Mouse (Mus musculus) CH12.LX (cell line): Measurements from ENCODE around the gene Ahnak. TPM values are rescaled to one million over a fixed set of nuclear protein-coding genes. Genes with fewer than 3 reads are reported as not detected.

Experiments used
- DNase-seq: peaks from one replicate; pipeline ENCODE4 v3.0.0-alpha.2; 2013; ENCODE audit errors: extremely low read depth
- H3K27ac ChIP-seq: 2 replicates; pipeline ENCODE4 v1.5.1; 2012; ENCODE audit warnings: low read depth, mild to moderate bottlenecking, control low read depth, moderate library complexity; ENCODE audit not compliant: insufficient read depth
- H3K27me3 ChIP-seq: replicated peaks from 2 replicates; pipeline ENCODE3; 2012; ENCODE audit warnings: inconsistent platforms
- H3K36me3 ChIP-seq, 2 experiments: replicated peaks in 1 of 2; 2 replicates each; pipeline versions ENCODE3 to v1.6.1; 2012; ENCODE audit warnings: inconsistent platforms in 1 of 2, low read length in 1 of 2, mild to moderate bottlenecking in 1 of 2, mixed read lengths in 1 of 2, moderate library complexity in 1 of 2; ENCODE audit not compliant: control insufficient read depth in 1 of 2, insufficient read depth in 1 of 2
- H3K4me1 ChIP-seq, 2 experiments: 2 replicates each; pipeline ENCODE4 v1.6.1; 2012; ENCODE audit warnings: inconsistent platforms in 1 of 2, moderate library complexity in 1 of 2; ENCODE audit not compliant: insufficient read depth in 2 of 2, control insufficient read depth in 1 of 2
- H3K4me2 ChIP-seq: 2 replicates; pipeline ENCODE4 v1.6.1; 2012; ENCODE audit warnings: low read depth, mild to moderate bottlenecking, control low read depth; ENCODE audit not compliant: poor library complexity, insufficient read depth, severe bottlenecking
- H3K4me3 ChIP-seq, 3 experiments: fragments of 150-350 bp in 1 of 3; sonication (generic) in 1 of 3; replicated peaks in 1 of 3; 2 replicates each; pipeline versions ENCODE3 to v1.5.1; 2011 to 2012; ENCODE audit warnings: low read depth in 2 of 3, low read length in 2 of 3, mild to moderate bottlenecking in 2 of 3, moderate library complexity in 2 of 3, control low read depth in 1 of 3, improper control_type of control experiment in 1 of 3, inconsistent platforms in 1 of 3, mixed read lengths in 1 of 3; ENCODE audit not compliant: poor library complexity in 1 of 3
- H3K79me2 ChIP-seq: replicated peaks from 2 replicates; pipeline ENCODE4 v1.6.1; 2012; ENCODE audit warnings: mild to moderate bottlenecking, moderate library complexity; ENCODE audit not compliant: control insufficient read depth, poor library complexity, insufficient read depth, severe bottlenecking; ENCODE audit errors: extremely low read depth
- H3K9ac ChIP-seq: 2 replicates; pipeline ENCODE4 v1.6.1; 2012; ENCODE audit warnings: low read depth, mild to moderate bottlenecking, control low read depth, moderate library complexity; ENCODE audit not compliant: insufficient read depth
- H3K9me3 ChIP-seq: replicated peaks from 2 replicates; pipeline ENCODE3; 2012; ENCODE audit warnings: low read length, inconsistent platforms, mixed read lengths
- CHD2 ChIP-seq: IDR thresholded peaks from 2 replicates; pipeline ENCODE4 v1.6.1; 2011; ENCODE audit warnings: low read length, improper control_type of control experiment
- E2F4 ChIP-seq: IDR thresholded peaks from 2 replicates; pipeline ENCODE4 v1.6.1; 2011; ENCODE audit warnings: low read depth, low read length, improper control_type of control experiment; ENCODE audit not compliant: insufficient replicate concordance
- ELF1 ChIP-seq: IDR thresholded peaks from 2 replicates; pipeline ENCODE4 v1.6.1; 2014; ENCODE audit warnings: low read depth, mild to moderate bottlenecking, inconsistent platforms, low read length, improper control_type of control experiment
- HCFC1 ChIP-seq: IDR thresholded peaks from 2 replicates; pipeline ENCODE4 v1.6.1; 2012; ENCODE audit warnings: low read depth, mild to moderate bottlenecking, inconsistent platforms, low read length, improper control_type of control experiment
- IRF4 ChIP-seq: IDR thresholded peaks from 2 replicates; pipeline ENCODE4 v1.6.1; 2014; ENCODE audit warnings: low read depth, mild to moderate bottlenecking, inconsistent platforms, low read length, improper control_type of control experiment
- JUN ChIP-seq: IDR thresholded peaks from 2 replicates; pipeline ENCODE4 v1.6.1; 2011; ENCODE audit warnings: low read depth, mild to moderate bottlenecking, low read length, improper control_type of control experiment, moderate library complexity; ENCODE audit not compliant: insufficient read depth
- JUND ChIP-seq: conservative IDR thresholded peaks from 2 replicates; pipeline ENCODE4 v1.6.1; 2011; ENCODE audit warnings: low read depth, low read length, improper control_type of control experiment
- MAFK ChIP-seq: IDR thresholded peaks from 2 replicates; pipeline ENCODE4 v1.6.1; 2011; ENCODE audit warnings: low read length, improper control_type of control experiment; ENCODE audit not compliant: insufficient replicate concordance
- MAZ ChIP-seq: IDR thresholded peaks from 2 replicates; pipeline ENCODE4 v1.6.1; 2012; ENCODE audit warnings: low read depth, mild to moderate bottlenecking, inconsistent platforms, low read length, improper control_type of control experiment, moderate library complexity
- MEF2A ChIP-seq: IDR thresholded peaks from 2 replicates; pipeline ENCODE4 v1.6.1; 2014; ENCODE audit warnings: low read depth, mild to moderate bottlenecking, inconsistent platforms, low read length, improper control_type of control experiment, borderline replicate concordance
- MXI1 ChIP-seq: IDR thresholded peaks from 2 replicates; pipeline ENCODE4 v1.6.1; 2011; ENCODE audit warnings: mild to moderate bottlenecking, low read depth, low read length, improper control_type of control experiment
- MYC ChIP-seq: IDR thresholded peaks from 2 replicates; pipeline ENCODE4 v1.6.1; 2011; ENCODE audit warnings: low read depth, mild to moderate bottlenecking, improper control_type of control experiment, low read length
- NRF1 ChIP-seq: IDR thresholded peaks from 2 replicates; pipeline ENCODE4 v1.6.1; 2014; ENCODE audit warnings: low read depth, mild to moderate bottlenecking, inconsistent platforms, low read length, improper control_type of control experiment, moderate library complexity
- PAX5 ChIP-seq: IDR thresholded peaks from 2 replicates; pipeline ENCODE4 v1.6.1; 2012; ENCODE audit warnings: low read length, inconsistent platforms, mixed read lengths
- POLR2A ChIP-seq: IDR thresholded peaks from 2 replicates; pipeline ENCODE4 v1.6.1; 2011; ENCODE audit warnings: low read depth, mild to moderate bottlenecking, improper control_type of control experiment, low read length
- POLR2AphosphoS2 ChIP-seq: IDR thresholded peaks from 2 replicates; pipeline ENCODE4 v1.6.1; 2011; ENCODE audit warnings: low read depth, low read length, improper control_type of control experiment
- RAD21 ChIP-seq: IDR thresholded peaks from 2 replicates; pipeline ENCODE4 v1.6.1; 2011; ENCODE audit warnings: low read depth, mild to moderate bottlenecking, low read length, improper control_type of control experiment, moderate library complexity
- RCOR1 ChIP-seq: conservative IDR thresholded peaks from 2 replicates; pipeline ENCODE4 v1.6.1; 2012; ENCODE audit warnings: low read depth, mild to moderate bottlenecking, inconsistent platforms, low read length, improper control_type of control experiment
- SIN3A ChIP-seq: IDR thresholded peaks from 2 replicates; pipeline ENCODE4 v1.6.1; 2012; ENCODE audit warnings: low read length, improper control_type of control experiment, inconsistent platforms
- SMC3 ChIP-seq: IDR thresholded peaks from 2 replicates; pipeline ENCODE4 v1.6.1; 2011; ENCODE audit warnings: low read depth, low read length, improper control_type of control experiment
- TBP ChIP-seq: conservative IDR thresholded peaks from 2 replicates; pipeline ENCODE4 v1.6.1; 2011; ENCODE audit warnings: low read depth, low read length, improper control_type of control experiment
- TCF12 ChIP-seq: IDR thresholded peaks from 2 replicates; pipeline ENCODE4 v1.6.1; 2014; ENCODE audit warnings: low read depth, mild to moderate bottlenecking, inconsistent platforms, low read length, improper control_type of control experiment
- ZC3H11A ChIP-seq: IDR thresholded peaks from 2 replicates; pipeline ENCODE4 v1.6.1; 2012; ENCODE audit warnings: low read depth, mild to moderate bottlenecking, inconsistent platforms, low read length, improper control_type of control experiment
- dilution Hi-C: fragments of 300-500 bp; cut with MboI; formaldehyde crosslinking; loops from 2 replicates; pipeline ENCODE4 v1.14.3; 2020; ENCODE audit warnings: low sequenced_read_pairs; ENCODE audit not compliant: extremely low pct_unique_long_range_greater_than_20kb, extremely low pct_ligation_motif_present
- in situ Hi-C: fragments of 300-500 bp; cut with MboI; formaldehyde crosslinking; loops from 3 replicates; pipeline ENCODE4 v1.14.3; 2019; ENCODE audit warnings: low sequenced_read_pairs, low pct_ligation_motif_present, low pct_unique_long_range_greater_than_20kb, mixed read lengths
- polyA plus RNA-seq: library from polyadenylated mRNA; unstranded; fragments of >175 nt; gene quantifications from 2 replicates; pipeline ENCODE4 v1.2.1, GENCODE M21; 2012; ENCODE audit warnings: low read depth; ENCODE audit not compliant: insufficient read length
- total RNA-seq, 2 experiments: library from RNA; depleted of rRNA; stranded (reverse); fragments of 300-350 nt in 1 of 2; fragments of >200 nt in 1 of 2; gene quantifications; 2 replicates each; pipeline ENCODE4 v1.2.3; 2012 to 2014

The Ahnak gene
- total and polyA plus RNA-seq, 3 experiments = 1.7 to 21.7 (median 1.8) TPM

GRCm38 (mm10) chr19:9076035-9076434 is 87.0 kb downstream of the Ahnak start:
- no peak for DNase-seq
- Histone ChIP-seq H3K9ac (no peak overlapping the region), H3K4me1 (peaks cover 6 to 35% of the 10 kb centered on the region in 2 experiments), H3K36me3 (no peaks in the 10 kb centered on the region), H3K4me3 (no peak overlapping the region), H3K4me2 (no peak overlapping the region), H3K27ac (no peak overlapping the region), H3K27me3 (no peaks in the 10 kb centered on the region), H3K9me3 (no peaks in the 10 kb centered on the region), H3K79me2 (no peaks in the 10 kb centered on the region)
- dilution Hi-C loops = no loop called here
- TF ChIP-seq SIN3A = no peak
- TF ChIP-seq POLR2AphosphoS2 = no peak
- TF ChIP-seq JUN = no peak
- TF ChIP-seq POLR2A = no peak
- no peak for TF ChIP-seq RAD21
- TF ChIP-seq MAFK = no peak
- no peak for TF ChIP-seq RCOR1
- TF ChIP-seq MYC = no peak
- TF ChIP-seq MXI1 = no peak
- no peak for TF ChIP-seq SMC3
- no peak for TF ChIP-seq IRF4
- no peak for TF ChIP-seq PAX5
- TF ChIP-seq ZC3H11A = no peak
- TF ChIP-seq TBP = no peak
- no peak for TF ChIP-seq JUND
- no peak for TF ChIP-seq MEF2A
- TF ChIP-seq ELF1 = no peak
- no peak for TF ChIP-seq TCF12
- in situ Hi-C loops = loop anchor here (5.0 kb wide), 1 partner anchor 84 kb away; no protein-coding TSS in a partner anchor

GRCm38 (mm10) chr19:9076982-9077660 is 88.0 kb downstream of the Ahnak start:
- no peak overlapping the region for H3K9ac ChIP-seq

More at GRCm38 (mm10) chr19:9076982-9077660, 88.0 kb downstream of the Ahnak start:
- no peak overlapping the region for H3K27ac ChIP-seq
- H3K4me2 ChIP-seq = no peak overlapping the region
- H3K79me2 ChIP-seq = no peaks in the 10 kb centered on the region
- H3K27me3 ChIP-seq = no peaks in the 10 kb centered on the region
- no peak overlapping the region for H3K4me3 ChIP-seq
- no peak for TF ChIP-seq MAFK
- no peak for TF ChIP-seq MEF2A
- TF ChIP-seq IRF4 = no peak
- no peak for TF ChIP-seq POLR2AphosphoS2
- TF ChIP-seq MAZ = no peak
- no peak for TF ChIP-seq HCFC1
- no peak for TF ChIP-seq JUN
- TF ChIP-seq SIN3A = no peak
- no peak for TF ChIP-seq JUND
- TF ChIP-seq E2F4 = no peak
- TF ChIP-seq NRF1 = no peak
- TF ChIP-seq RAD21 = no peak
- TF ChIP-seq CHD2 = no peak
- TF ChIP-seq POLR2A = no peak
- in situ Hi-C loops = loop anchor here (5.0 kb wide), 1 partner anchor 85 kb away; no protein-coding TSS in a partner anchor
- DNase-seq = no peak
- no peaks in the 10 kb centered on the region for H3K36me3 ChIP-seq
- peaks cover 0 to 29% of the 10 kb centered on the region in 2 experiments; a peak in 2 of 4 replicates for H3K4me1 ChIP-seq
- no peaks in the 10 kb centered on the region for H3K9me3 ChIP-seq
- dilution Hi-C loops = no loop called here
